Mouse (Mus musculus): Measurements from ENCODE around the gene Hist1h3f. TPM values are rescaled to one million over a fixed set of nuclear protein-coding genes. Genes with fewer than 3 reads are reported as not detected.
A peak's percentile ranks its signal among the peaks of the same experiment; 100 is the strongest.
"Not testable (repeated sequence)": the region's sequence is repeated elsewhere in the genome, so short reads cannot be mapped to it uniquely, and the experiment has no call there.

The Hist1h3f gene
- polyA plus RNA-seq, 1 experiment from 2014 or later = 0.32 TPM

DNA sequence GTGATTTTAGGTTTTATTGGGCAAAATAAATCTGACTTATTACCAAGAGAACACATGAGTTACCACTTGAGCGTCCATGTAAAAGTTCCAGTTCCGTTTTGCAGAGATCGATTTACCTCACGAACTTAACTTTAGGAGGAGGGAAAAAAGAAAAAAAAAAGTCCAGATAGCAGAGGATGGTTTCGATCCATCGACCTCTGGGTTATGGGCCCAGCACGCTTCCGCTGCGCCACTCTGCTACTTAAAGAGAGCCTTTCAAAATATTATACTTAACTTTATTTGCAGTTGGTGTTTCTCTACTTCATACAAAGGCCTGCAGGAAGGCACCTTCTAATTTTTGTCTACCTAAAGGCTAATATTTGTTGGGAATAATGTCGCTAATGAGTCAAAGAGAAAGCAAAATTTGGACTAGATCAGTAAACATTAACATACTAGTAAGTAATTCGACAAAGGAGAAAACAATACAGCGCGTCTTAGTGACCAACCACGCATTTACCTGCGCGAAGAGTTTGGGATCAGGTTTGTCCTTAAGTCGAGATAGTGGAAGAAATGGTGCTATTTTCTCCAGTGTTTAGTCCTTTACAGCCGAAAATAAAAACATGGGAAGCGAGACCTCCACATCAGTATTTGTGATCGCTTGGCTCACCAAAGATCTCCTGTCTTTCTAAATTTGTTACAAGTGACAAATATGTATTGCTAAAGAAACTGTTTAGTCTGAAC is 13.5 kb upstream of the Hist1h3f start:
- under 1% methylated on average over 20 of the region's 20 CpGs for WGBS
- H3K4me2 ChIP-seq (replicated peaks; ENCODE audit: low read depth, low read length) = peak overlapping the region; percentile 64

DNA sequence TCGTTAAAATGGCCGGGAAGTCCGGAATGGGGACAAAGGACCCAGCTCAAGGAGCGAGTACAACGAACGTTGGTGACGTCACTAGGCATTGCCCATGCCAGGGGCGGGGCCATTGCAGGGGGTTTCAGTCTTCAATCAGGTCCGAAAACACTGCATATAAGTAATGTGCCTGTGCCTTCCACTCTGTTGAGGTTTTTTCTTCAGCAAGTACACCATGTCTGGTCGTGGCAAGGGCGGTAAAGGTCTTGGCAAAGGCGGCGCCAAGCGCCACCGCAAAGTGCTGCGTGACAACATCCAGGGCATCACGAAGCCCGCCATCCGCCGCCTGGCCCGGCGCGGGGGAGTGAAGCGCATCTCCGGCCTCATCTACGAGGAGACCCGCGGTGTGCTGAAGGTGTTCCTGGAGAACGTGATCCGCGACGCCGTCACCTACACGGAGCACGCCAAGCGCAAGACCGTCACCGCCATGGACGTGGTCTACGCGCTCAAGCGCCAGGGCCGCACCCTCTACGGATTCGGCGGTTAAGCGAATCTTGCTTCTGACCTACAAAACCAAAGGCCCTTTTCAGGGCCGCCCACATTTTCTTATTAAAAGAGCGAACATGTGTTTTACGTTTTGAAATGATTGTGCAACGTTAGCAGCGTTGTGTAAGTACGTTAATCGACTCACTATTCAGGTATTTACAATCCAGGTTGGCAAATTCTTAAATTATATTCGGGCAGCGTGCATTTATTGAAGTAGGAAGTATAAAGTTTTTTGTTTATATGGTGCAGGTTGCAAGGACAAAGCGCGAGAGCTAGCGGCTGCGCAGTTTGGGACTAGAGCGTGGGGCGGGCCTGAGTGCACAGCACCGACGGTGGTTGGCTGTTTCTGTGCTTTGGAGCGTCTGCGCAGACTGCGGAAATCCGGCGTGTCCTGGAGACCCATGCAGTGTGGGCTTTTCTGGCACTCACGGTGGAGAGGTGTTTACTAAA is 12.7 kb upstream of the Hist1h3f start, which contains the start of gene Hist1h4h:
TSS of gene Hist1h4h (plus strand) at position 150 of the 975 bp plus-strand sequence.
- Histone ChIP-seq H3K4me1 (ENCODE audit: insufficient read depth, low read depth, low read length) (peaks cover 19% of the 10 kb centered on the region; the same call in 1 of the 2 replicates), H3K9me3 (ENCODE audit: low read length) (no peaks in the 10 kb centered on the region), H3K36me3 (ENCODE audit: insufficient read depth, low read length) (no peaks in the 10 kb centered on the region), H3K27me3 (replicated peaks; ENCODE audit: insufficient read depth, low read length) (no peaks in the 10 kb centered on the region), H3K27ac (ENCODE audit: low read length) (peak within 1 kb of the TSS; percentile 97), H3K4me2 (replicated peaks; ENCODE audit: low read depth, low read length) (peak within 1 kb of the TSS; percentile 64), H3K9ac (replicated peaks; ENCODE audit: low read depth) (peak within 1 kb of the TSS; percentile 77), H3K4me3 (ENCODE audit: low read depth, low read length) (peak within 1 kb of the TSS; percentile 55)
- under 1% methylated on average over 52 of the region's 70 CpGs for WGBS
- DNase-seq (ENCODE audit: low spot score) (peak; percentile 99), ATAC-seq (peak; percentile 86)
- TF ChIP-seq CTCF (IDR thresholded peaks at IDR 0.05) = no peak
- TF ChIP-seq EP300 (IDR thresholded peaks at IDR 0.05) = peak; percentile 82

More for the DNA sequence above, 13.5 kb upstream of the Hist1h3f start:
- Histone ChIP-seq H3K4me1 (ENCODE audit: insufficient read depth, low read depth, low read length) (peaks cover 16% of the 10 kb centered on the region; the same call in 1 of the 2 replicates), H3K27me3 (replicated peaks; ENCODE audit: insufficient read depth, low read length) (no peaks in the 10 kb centered on the region), H3K9me3 (ENCODE audit: low read length) (no peaks in the 10 kb centered on the region), H3K27ac (ENCODE audit: low read length) (peak overlapping the region; percentile 97), H3K4me3 (ENCODE audit: low read depth, low read length) (peak overlapping the region; percentile 55), H3K9ac (replicated peaks; ENCODE audit: low read depth) (peak overlapping the region; percentile 77), H3K36me3 (ENCODE audit: insufficient read depth, low read length) (no peaks in the 10 kb centered on the region)
- DNase-seq (ENCODE audit: low spot score) (peak; percentile 83), ATAC-seq (peak; percentile 37)
- TF ChIP-seq EP300 (IDR thresholded peaks at IDR 0.05) (peak; percentile 48), CTCF (IDR thresholded peaks at IDR 0.05) (no peak)

DNA sequence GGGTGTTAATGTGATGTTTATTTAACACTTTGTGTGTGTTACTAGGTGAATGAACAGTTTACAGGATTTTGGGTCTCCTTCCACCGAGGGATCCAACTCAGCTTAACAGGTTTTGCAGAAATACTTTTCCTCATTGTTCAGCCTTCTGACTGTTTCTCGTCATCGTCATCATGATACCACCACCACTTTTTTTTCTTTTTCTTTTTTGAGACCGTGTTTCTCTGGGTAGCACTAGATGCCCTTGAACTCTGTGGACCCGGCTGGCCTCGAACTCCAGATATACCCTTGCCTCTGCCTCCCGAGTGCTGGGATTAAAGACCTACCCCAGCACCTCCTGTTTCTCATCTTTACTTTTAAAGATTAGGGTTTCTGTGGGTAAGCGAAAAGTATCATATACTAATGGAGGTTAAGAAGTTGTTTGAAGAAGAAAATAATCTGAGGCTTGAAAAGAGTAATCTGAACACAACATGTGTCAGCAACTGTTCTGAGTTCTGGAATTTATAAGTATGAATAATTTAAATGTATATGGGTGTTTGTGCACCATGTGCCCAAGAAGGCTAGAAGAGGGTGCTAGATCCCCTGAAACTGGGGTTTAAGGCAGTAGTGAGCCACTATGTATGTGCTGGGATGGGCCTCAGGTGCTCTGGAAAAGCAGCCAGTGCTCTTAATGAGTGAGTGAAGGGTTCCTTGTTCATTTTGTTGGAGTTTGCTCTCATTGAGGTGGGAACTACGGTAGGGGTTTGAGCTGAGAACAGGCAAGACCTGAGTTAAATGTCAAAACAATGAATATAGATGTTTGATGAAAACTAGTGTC is 11.4 kb upstream of the Hist1h3f start:
- H3K9me3 ChIP-seq (ENCODE audit: low read length) = no peaks in the 10 kb centered on the region
- H3K4me3 ChIP-seq (ENCODE audit: low read depth, low read length) = peak overlapping the region; percentile 55; the same call in 1 of the 2 replicates
- ATAC-seq (no peak), DNase-seq (ENCODE audit: low spot score) (no peak)
- no peak overlapping the region for H3K9ac ChIP-seq (replicated peaks; ENCODE audit: low read depth)
- no peaks in the 10 kb centered on the region for H3K27me3 ChIP-seq (replicated peaks; ENCODE audit: insufficient read depth, low read length)
- peak overlapping the region; percentile 64 for H3K4me2 ChIP-seq (replicated peaks; ENCODE audit: low read depth, low read length)
- H3K27ac ChIP-seq (ENCODE audit: low read length) = peak overlapping the region; percentile 97
- peaks cover 21% of the 10 kb centered on the region; the same call in 1 of the 2 replicates for H3K4me1 ChIP-seq (ENCODE audit: insufficient read depth, low read depth, low read length)
- no peak for TF ChIP-seq CTCF (IDR thresholded peaks at IDR 0.05)
- TF ChIP-seq EP300 (IDR thresholded peaks at IDR 0.05) = no peak
- WGBS = 11% methylated on average over 9 of the region's 9 CpGs
- H3K36me3 ChIP-seq (ENCODE audit: insufficient read depth, low read length) = no peaks in the 10 kb centered on the region

DNA sequence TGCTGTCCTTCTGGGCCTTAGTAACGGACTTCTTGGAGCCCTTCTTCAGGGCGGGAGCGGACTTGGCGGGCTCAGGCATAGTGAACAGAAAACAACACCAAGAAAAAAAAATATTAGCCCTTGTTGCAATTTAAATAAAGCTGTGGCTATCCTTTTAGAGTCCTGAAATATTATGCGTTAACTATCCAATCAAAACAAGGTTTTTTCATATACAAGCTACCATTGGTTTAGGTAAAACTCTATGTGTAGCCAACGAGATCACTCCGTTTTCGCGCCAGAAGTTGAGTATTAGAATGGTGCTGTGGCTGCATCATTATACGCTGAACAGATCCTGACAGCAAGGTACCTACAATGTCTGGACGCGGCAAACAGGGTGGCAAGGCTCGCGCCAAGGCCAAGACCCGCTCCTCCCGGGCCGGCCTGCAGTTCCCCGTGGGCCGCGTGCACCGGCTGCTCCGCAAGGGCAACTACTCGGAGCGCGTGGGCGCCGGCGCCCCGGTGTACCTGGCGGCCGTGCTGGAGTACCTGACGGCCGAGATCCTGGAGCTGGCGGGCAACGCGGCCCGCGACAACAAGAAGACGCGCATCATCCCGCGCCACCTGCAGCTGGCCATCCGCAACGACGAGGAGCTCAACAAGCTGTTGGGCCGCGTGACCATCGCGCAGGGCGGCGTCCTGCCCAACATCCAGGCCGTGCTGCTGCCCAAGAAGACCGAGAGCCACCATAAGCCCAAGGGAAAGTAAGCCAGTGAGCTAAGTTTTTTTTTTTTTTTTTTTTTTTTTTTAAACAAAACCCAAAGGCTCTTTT is 10.1 kb upstream of the Hist1h3f start, which contains the start of gene Hist1h2af:
TSS of gene Hist1h2af (plus strand) at position 347 of the 808 bp plus-strand sequence.
- Histone ChIP-seq H3K27ac (ENCODE audit: low read length) (peak within 1 kb of the TSS; percentile 71; the same call in 1 of the 2 replicates), H3K4me2 (replicated peaks; ENCODE audit: low read depth, low read length) (peak within 1 kb of the TSS; percentile 76), H3K4me3 (ENCODE audit: low read depth, low read length) (peak within 1 kb of the TSS; percentile 41), H3K4me1 (ENCODE audit: insufficient read depth, low read depth, low read length) (peaks cover 21% of the 10 kb centered on the region; the same call in 1 of the 2 replicates)
- H3K9me3 ChIP-seq (ENCODE audit: low read length); H3K27me3 ChIP-seq (replicated peaks; ENCODE audit: insufficient read depth, low read length); H3K9ac ChIP-seq (replicated peaks; ENCODE audit: low read depth); H3K36me3 ChIP-seq (ENCODE audit: insufficient read depth, low read length): not testable (repeated sequence)
- peak; percentile 13; the same call in 1 of the 2 replicates for ATAC-seq
- peak; percentile 94 for DNase-seq (ENCODE audit: low spot score)
- 3% methylated on average over 24 of the region's 53 CpGs for WGBS

Measured in lung, postnatal 0 days (tissue).